Mouse (Mus musculus): ENCODE measurements at regions not wholly inside any gene's neighbourhood (a gene's known extent, or its start where the extent isn't known, plus 50 kb on each side); places are given as distances from the start of the nearest gene placed in this dataset.

GRCm38 (mm10) chr7:133468346-133468745, 133.6 kb downstream of the Tex36 start:
- no peak for DNase-seq

- no peak for DNase-seq
Measured at GRCm38 (mm10) chr7:133467579-133467978, 134.4 kb downstream of the Tex36 start.

GRCm38 (mm10) chr7:133459306-133459705, 142.7 kb downstream of the Tex36 start:
- no peak for DNase-seq

- peak; percentile 53 for DNase-seq
Measured at GRCm38 (mm10) chr7:133457436-133458324, 144.3 kb downstream of the Tex36 start.

- DNase-seq = no peak
Measured at GRCm38 (mm10) chr7:133450246-133450645, 151.7 kb downstream of the Tex36 start.

GRCm38 (mm10) chr7:133447079-133447478, 154.9 kb downstream of the Tex36 start:
- DNase-seq = no peak

GRCm38 (mm10) chr7:133441661-133442060, 160.3 kb downstream of the Tex36 start:
- DNase-seq = no peak

GRCm38 (mm10) chr7:133441169-133441568, 160.8 kb downstream of the Tex36 start:
- DNase-seq = no peak

- DNase-seq = peak; percentile 9
Measured at GRCm38 (mm10) chr7:133440711-133441110, 161.2 kb downstream of the Tex36 start.

GRCm38 (mm10) chr7:133440086-133440485, 161.9 kb downstream of the Tex36 start:
- DNase-seq = no peak

- no peak for DNase-seq
Measured at GRCm38 (mm10) chr7:133438631-133439030, 163.3 kb downstream of the Tex36 start.

GRCm38 (mm10) chr7:133437866-133438265, 164.1 kb downstream of the Tex36 start:
- DNase-seq = no peak

GRCm38 (mm10) chr7:133435596-133436357, 166.2 kb downstream of the Tex36 start:
- no peak for DNase-seq

GRCm38 (mm10) chr7:133434027-133434820, 167.7 kb downstream of the Tex36 start:
- DNase-seq = no peak

GRCm38 (mm10) chr7:133432343-133432742, 169.6 kb downstream of the Tex36 start:
- no peak for DNase-seq

- no peak for DNase-seq
Measured at GRCm38 (mm10) chr7:133402072-133402471, 199.9 kb downstream of the Tex36 start.

- DNase-seq = no peak
Measured at GRCm38 (mm10) chr7:133400691-133401090, 201.3 kb downstream of the Tex36 start.

- DNase-seq = no peak
Measured at GRCm38 (mm10) chr7:133388716-133389115, 213.2 kb downstream of the Tex36 start.

- DNase-seq = peak; percentile 12
Measured at GRCm38 (mm10) chr7:133382032-133382712, 219.8 kb downstream of the Tex36 start.

GRCm38 (mm10) chr7:133379373-133379772, 222.6 kb downstream of the Tex36 start:
- DNase-seq = no peak

GRCm38 (mm10) chr7:133378338-133378737, 223.6 kb downstream of the Tex36 start:
- no peak for DNase-seq

- no peak for DNase-seq
Measured at GRCm38 (mm10) chr7:133376833-133377484, 225.0 kb downstream of the Tex36 start.

Data from heart, postnatal 4 days (tissue).